Mouse (Mus musculus) limb, embryonic 14.5 days (tissue): Measurements from ENCODE around the gene Nek7. TPM values are rescaled to one million over a fixed set of nuclear protein-coding genes. Genes with fewer than 3 reads are reported as not detected.
A peak's percentile ranks its signal among the peaks of the same experiment; 100 is the strongest.

Source experiments
- ATAC-seq: fragments of 200-750 bp; cut with Nextera tagmentation; 2 replicates; pipeline ENCODE4 v1.8.0; 2017; ENCODE audit warnings: low read depth, moderate number of reproducible peaks, moderate TSS enrichment; ENCODE audit not compliant: low FRiP score
- DNase-seq: peaks from one replicate; pipeline ENCODE4 v3.0.0-alpha.2; 2015; ENCODE audit warnings: low spot score
- H3K27ac ChIP-seq: fragments of 300-500 bp; sonication (generic); replicated peaks from 2 replicates; pipeline ENCODE4 v1.5.1; 2014; ENCODE audit warnings: low read depth, mild to moderate bottlenecking, low read length, moderate library complexity, mixed read lengths
- H3K27me3 ChIP-seq: fragments of 300-500 bp; sonication (generic); 2 replicates; pipeline ENCODE4 v1.6.1; 2014; ENCODE audit warnings: low read length, mixed read lengths; ENCODE audit not compliant: control insufficient read depth, insufficient read depth
- H3K36me3 ChIP-seq: fragments of 300-500 bp; sonication (generic); 2 replicates; pipeline ENCODE4 v1.6.1; 2014; ENCODE audit warnings: mild to moderate bottlenecking, low read length, moderate library complexity, mixed read lengths; ENCODE audit not compliant: control insufficient read depth, insufficient read depth
- H3K4me1 ChIP-seq: fragments of 300-500 bp; sonication (generic); 2 replicates; pipeline ENCODE4 v1.6.1; 2014; ENCODE audit warnings: antibody characterized with exemption, low read length, mixed read lengths; ENCODE audit not compliant: control insufficient read depth, insufficient read depth
- H3K4me2 ChIP-seq: fragments of 300-500 bp; sonication (generic); replicated peaks from 2 replicates; pipeline ENCODE4 v1.6.1; 2014; ENCODE audit warnings: low read depth, mild to moderate bottlenecking, low read length, moderate library complexity; ENCODE audit not compliant: severe bottlenecking
- H3K4me3 ChIP-seq: fragments of 300-500 bp; sonication (generic); replicated peaks from 2 replicates; pipeline ENCODE4 v1.5.1; 2014; ENCODE audit warnings: low read length
- H3K9ac ChIP-seq: fragments of 300-500 bp; sonication (generic); 2 replicates; pipeline ENCODE4 v1.6.1; 2014; ENCODE audit warnings: mild to moderate bottlenecking, low read depth, low read length, moderate library complexity; ENCODE audit not compliant: severe bottlenecking
- H3K9me3 ChIP-seq: fragments of 300-500 bp; sonication (generic); 2 replicates; pipeline ENCODE4 v1.6.1; 2016; ENCODE audit warnings: low read length; ENCODE audit not compliant: control insufficient read depth
- POLR2A ChIP-seq: fragments of 200-500 bp; IDR thresholded peaks from 2 replicates; pipeline ENCODE4 v1.8.0; 2012; ENCODE audit warnings: inconsistent platforms, mild to moderate bottlenecking, moderate library complexity, borderline replicate concordance; ENCODE audit not compliant: insufficient read depth, insufficient read length; ENCODE audit errors: extremely low read depth
- WGBS: fragments of 180-500 bp; shearing (Covaris S2); extraction: QIAGEN DNeasy Blood & Tissue Kit; methylation state at CpG from one replicate; pipeline ENCODE4 v1.1.7; 2014; 5-methylcytosine and 5-hydroxymethylcytosine counted together
- polyA plus RNA-seq, 2 experiments: library from polyadenylated mRNA; depleted of rRNA in 1 of 2; stranded (reverse) in 1 of 2; unstranded in 1 of 2; fragments of >200 nt; fragmentation: Nextera tagmentation in 1 of 2; extraction: Ambion mirVana in 1 of 2; gene quantifications; 2 replicates each; pipeline versions ENCODE4 v1.2.1 to v1.2.3; 2012 to 2014

Gene Nek7
- polyA plus RNA-seq, 2 experiments: 14.2 to 32.4 TPM

GRCm38 (mm10) chr1:138579822-138580492 lies 40.0 kb downstream of the Nek7 start:
- Histone ChIP-seq H3K4me3 (no peak overlapping the region), H3K27ac (no peak overlapping the region), H3K9me3 (no peaks in the 10 kb centered on the region), H3K27me3 (no peaks in the 10 kb centered on the region), H3K4me2 (no peak overlapping the region), H3K4me1 (no peaks in the 10 kb centered on the region; the same call in 1 of the 2 replicates), H3K36me3 (no peaks in the 10 kb centered on the region), H3K9ac (no peak overlapping the region)
- WGBS: 77% methylated on average over 11 of the region's 11 CpGs
- TF ChIP-seq POLR2A: no peak
- ATAC-seq (0 out of 2 replicates have a peak, but pooled peaks have one; percentile 15), DNase-seq (no peak)

DNA sequence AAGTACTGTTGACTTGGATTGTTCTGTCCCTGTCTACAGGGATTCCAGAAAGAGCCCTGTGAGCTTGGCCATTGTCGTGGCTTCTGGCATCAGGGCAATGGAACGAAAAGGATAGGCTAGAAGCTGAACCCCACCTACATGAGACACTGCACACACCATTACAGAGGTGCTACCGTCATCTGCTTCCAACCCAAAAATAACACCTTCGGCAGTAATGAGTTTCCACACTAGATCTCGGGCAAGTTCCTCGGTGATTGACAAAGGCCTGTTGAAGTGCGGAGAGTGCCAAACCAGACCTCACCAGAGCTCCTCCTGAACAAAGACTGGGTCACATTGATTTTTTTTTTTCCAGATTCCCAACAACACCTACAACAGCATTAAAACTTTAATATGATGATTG lies 40.7 kb downstream of the Nek7 start:
- no peak overlapping the region for H3K4me3 ChIP-seq
- H3K9me3 ChIP-seq: no peaks in the 10 kb centered on the region
- DNase-seq (no peak), ATAC-seq (no peak)
- no peaks in the 10 kb centered on the region for H3K36me3 ChIP-seq
- H3K9ac ChIP-seq: no peak overlapping the region
- no peaks in the 10 kb centered on the region; the same call in 1 of the 2 replicates for H3K4me1 ChIP-seq
- H3K27me3 ChIP-seq: no peaks in the 10 kb centered on the region
- H3K4me2 ChIP-seq: no peak overlapping the region
- H3K27ac ChIP-seq: no peak overlapping the region
- 81% methylated on average over 7 of the region's 7 CpGs for WGBS
- TF ChIP-seq POLR2A: no peak

- no peaks in the 10 kb centered on the region; the same call in 1 of the 2 replicates for H3K4me1 ChIP-seq
- H3K9me3 ChIP-seq: no peaks in the 10 kb centered on the region
- H3K4me3 ChIP-seq: no peak overlapping the region
- ATAC-seq (peak; percentile 68), DNase-seq (peak; percentile 55)
- H3K27me3 ChIP-seq: no peaks in the 10 kb centered on the region
- no peaks in the 10 kb centered on the region for H3K36me3 ChIP-seq
- H3K27ac ChIP-seq: no peak overlapping the region
- no peak for TF ChIP-seq POLR2A
- no peak overlapping the region for H3K9ac ChIP-seq
- WGBS: 26% methylated on average over 7 of the region's 7 CpGs
- H3K4me2 ChIP-seq: no peak overlapping the region
These were observed 43.1 kb downstream of the Nek7 start for GRCm38 (mm10) chr1:138576803-138577202.

DNA sequence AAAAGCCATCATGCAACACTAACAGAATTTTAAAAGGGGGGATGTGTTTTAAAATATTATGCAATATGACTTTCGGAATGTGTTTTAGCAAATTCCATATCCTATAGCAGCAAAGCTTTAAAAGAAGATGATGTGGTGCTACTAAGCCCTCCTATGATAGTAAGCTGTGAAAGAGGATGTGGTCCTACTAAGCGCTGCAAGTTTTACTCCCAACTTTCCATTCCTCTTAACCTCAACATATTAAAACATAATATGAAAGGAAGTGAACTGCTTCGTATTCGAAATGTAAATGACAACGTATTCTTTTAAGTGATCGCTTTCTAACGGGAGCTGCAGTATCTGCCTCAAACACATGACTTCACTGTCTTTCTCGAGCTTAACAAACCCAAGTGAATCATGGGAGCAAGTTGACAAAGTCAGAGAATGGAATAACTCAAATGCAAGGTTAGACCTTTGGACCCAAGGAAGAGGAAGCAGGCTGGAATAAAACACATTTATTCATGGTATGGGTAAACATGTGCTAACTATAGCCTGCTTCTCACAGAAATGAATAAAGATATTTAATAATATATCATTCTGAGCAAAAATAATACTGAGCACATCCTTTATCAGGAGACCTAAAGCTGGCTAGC lies 43.8 kb downstream of the Nek7 start:
- Histone ChIP-seq H3K4me2 (no peak overlapping the region), H3K9ac (no peak overlapping the region), H3K27me3 (no peaks in the 10 kb centered on the region), H3K9me3 (no peaks in the 10 kb centered on the region), H3K4me1 (no peaks in the 10 kb centered on the region; the same call in 1 of the 2 replicates), H3K27ac (no peak overlapping the region), H3K36me3 (no peaks in the 10 kb centered on the region), H3K4me3 (no peak overlapping the region)
- ATAC-seq: no peak
- 91% methylated on average over 8 of the region's 8 CpGs for WGBS
- TF ChIP-seq POLR2A: no peak
- no peak for DNase-seq

GRCm38 (mm10) chr1:138575629-138576028 lies 44.3 kb downstream of the Nek7 start:
- H3K27me3 ChIP-seq: no peaks in the 10 kb centered on the region
- no peak for TF ChIP-seq POLR2A
- no peak for ATAC-seq
- H3K4me1 ChIP-seq: no peaks in the 10 kb centered on the region; the same call in 1 of the 2 replicates
- DNase-seq: no peak
- H3K36me3 ChIP-seq: no peaks in the 10 kb centered on the region
- no peak overlapping the region for H3K4me3 ChIP-seq
- WGBS: 55% methylated on average over 2 of the region's 2 CpGs
- H3K4me2 ChIP-seq: no peak overlapping the region
- H3K9ac ChIP-seq: no peak overlapping the region
- H3K27ac ChIP-seq: no peak overlapping the region
- H3K9me3 ChIP-seq: no peaks in the 10 kb centered on the region
